Mouse (Mus musculus) kidney, adult 2 months (tissue): ENCODE measurements around the gene Lima1.

Experiments
- CTCF ChIP-seq: fragments of 200-500 bp; conservative IDR thresholded peaks from 2 replicates; pipeline ENCODE4 v1.5.1; 2011; ENCODE audit warnings: low read depth, mild to moderate bottlenecking, control low read depth, low read length, moderate library complexity, mixed read lengths; ENCODE audit not compliant: insufficient read depth, insufficient read length
- POLR2A ChIP-seq: fragments of 200-500 bp; IDR thresholded peaks from one replicate; pipeline ENCODE4 v1.6.1; 2011; ENCODE audit warnings: low read depth, low read length, control low read depth

DNA sequence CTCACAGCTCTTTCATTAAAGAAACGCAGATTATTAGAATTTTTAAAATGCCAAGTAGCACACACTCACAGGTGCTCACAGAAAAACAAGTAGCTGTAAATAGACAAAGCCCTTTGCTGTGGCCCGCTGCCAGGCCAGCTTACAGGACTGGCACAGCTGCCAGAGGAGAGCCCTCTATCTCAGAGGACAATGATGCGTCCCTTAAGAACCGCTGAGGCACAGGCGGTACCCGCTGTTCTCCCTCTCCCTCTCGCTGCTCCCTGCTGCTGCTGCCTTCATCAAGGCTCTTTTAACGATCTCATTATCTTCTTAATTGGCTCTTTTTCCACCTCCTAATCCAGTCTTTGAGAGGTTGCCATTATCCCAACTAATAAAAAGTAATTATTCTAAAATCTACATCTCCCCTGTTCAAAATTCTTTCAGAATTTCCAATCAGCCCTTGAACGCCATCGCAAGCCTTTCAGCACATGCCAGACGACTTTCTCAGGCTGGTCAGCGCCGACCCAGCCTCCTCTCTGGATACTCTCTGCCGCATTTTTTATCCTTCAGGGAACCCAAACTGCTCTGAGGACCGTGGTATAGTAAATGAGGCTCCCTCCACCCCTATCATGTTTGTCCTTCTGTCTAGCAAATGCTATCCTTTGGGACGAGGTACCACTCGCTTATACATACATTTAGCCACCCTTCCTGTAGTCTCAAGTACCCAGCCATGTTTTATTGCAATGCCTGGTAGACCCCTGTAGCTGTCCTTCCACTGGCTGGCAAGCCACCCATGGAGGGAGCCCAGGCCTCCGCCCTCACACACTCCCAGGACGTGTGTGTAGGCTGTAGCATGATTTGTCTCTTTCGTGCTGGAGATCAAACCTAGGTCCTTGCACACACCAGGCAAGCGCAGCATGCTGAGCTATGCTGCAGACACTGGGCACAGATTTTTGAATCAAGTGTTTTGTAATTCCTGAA is 67.2 kb downstream of the Lima1 start:
- TF ChIP-seq CTCF (no peak), POLR2A (no peak)
